Mouse (Mus musculus) heart, embryonic 14.5 days (tissue): ENCODE measurements around the gene Ugt1a2. TPM values are rescaled to one million over a fixed set of nuclear protein-coding genes. Genes with fewer than 3 reads are reported as not detected.

Source experiments
- ATAC-seq: fragments of 200-750 bp; cut with Nextera tagmentation; 2 replicates; pipeline ENCODE4 v1.8.0; 2017; ENCODE audit warnings: low read depth, moderate TSS enrichment; ENCODE audit not compliant: insufficient number of reproducible peaks, insufficient read depth, low FRiP score
- H3K27ac ChIP-seq, 2 experiments: fragments of 200-500 bp in 1 of 2; fragments of 300-500 bp in 1 of 2; sonication (generic) in 1 of 2; replicated peaks in 1 of 2; 2 replicates each; pipeline ENCODE4 v1.5.1; 2012 to 2014; ENCODE audit warnings: low read depth in 2 of 2, low read length in 2 of 2, control low read depth in 1 of 2, mild to moderate bottlenecking in 1 of 2, mixed read lengths in 1 of 2; ENCODE audit not compliant: control insufficient read depth in 1 of 2, insufficient read depth in 1 of 2
- H3K27me3 ChIP-seq: fragments of 300-500 bp; sonication (generic); 2 replicates; pipeline ENCODE4 v1.6.1; 2014; ENCODE audit warnings: mild to moderate bottlenecking, low read length, control low read depth; ENCODE audit not compliant: control insufficient read depth, insufficient read depth
- H3K36me3 ChIP-seq: fragments of 300-500 bp; sonication (generic); 2 replicates; pipeline ENCODE4 v1.6.1; 2014; ENCODE audit warnings: mild to moderate bottlenecking, control low read depth, low read length, mixed read lengths; ENCODE audit not compliant: control insufficient read depth, insufficient read depth
- H3K4me1 ChIP-seq, 2 experiments: fragments of 200-500 bp in 1 of 2; fragments of 300-500 bp in 1 of 2; sonication (generic) in 1 of 2; 2 replicates each; pipeline ENCODE4 v1.6.1; 2012 to 2014; ENCODE audit warnings: low read length in 2 of 2, control low read depth in 1 of 2, mixed read lengths in 1 of 2; ENCODE audit not compliant: control insufficient read depth in 2 of 2, insufficient read depth in 2 of 2
- H3K4me2 ChIP-seq: fragments of 300-500 bp; sonication (generic); 2 replicates; pipeline ENCODE4 v1.6.1; 2014; ENCODE audit warnings: mild to moderate bottlenecking, low read length
- H3K4me3 ChIP-seq, 2 experiments: fragments of 200-500 bp in 1 of 2; fragments of 300-500 bp in 1 of 2; sonication (generic) in 1 of 2; 2 replicates each; pipeline ENCODE4 v1.5.1; 2012 to 2014; ENCODE audit warnings: low read length in 2 of 2, mild to moderate bottlenecking in 2 of 2, control low read depth in 1 of 2, low read depth in 1 of 2, moderate library complexity in 1 of 2; ENCODE audit not compliant: control insufficient read depth in 1 of 2, insufficient read depth in 1 of 2
- H3K9ac ChIP-seq: fragments of 300-500 bp; sonication (generic); 2 replicates; pipeline ENCODE4 v1.6.1; 2014; ENCODE audit warnings: mild to moderate bottlenecking, low read length
- H3K9me3 ChIP-seq: fragments of 300-500 bp; sonication (generic); 2 replicates; pipeline ENCODE4 v1.6.1; 2016; ENCODE audit warnings: low read length, control low read depth; ENCODE audit not compliant: control insufficient read depth
- WGBS: fragments of 180-500 bp; shearing (Covaris S2); extraction: QIAGEN DNeasy Blood & Tissue Kit; methylation state at CpG from one replicate; pipeline ENCODE4 v1.1.7; 2014; 5-methylcytosine and 5-hydroxymethylcytosine counted together
- polyA plus RNA-seq: library from polyadenylated mRNA; unstranded; fragments of >200 nt; fragmentation: Nextera tagmentation; extraction: Ambion mirVana; gene quantifications from 2 replicates; pipeline ENCODE4 v1.2.1, GENCODE M21; 2014

The Ugt1a2 gene
- polyA plus RNA-seq, 1 experiment from 2014 or later: not detected

GRCm38 (mm10) chr1:88245881-88246280, 45.5 kb downstream of the Ugt1a2 start:
- H3K9me3 ChIP-seq: peaks cover 94% of the 10 kb centered on the region
- H3K4me3 ChIP-seq: no peak overlapping the region
- H3K9ac ChIP-seq: no peak overlapping the region
- 75% methylated on average over 6 of the region's 6 CpGs for WGBS
- H3K4me1 ChIP-seq: no peaks in the 10 kb centered on the region
- H3K27ac ChIP-seq: no peak overlapping the region
- no peak for ATAC-seq
- H3K27me3 ChIP-seq: no peaks in the 10 kb centered on the region
- no peak overlapping the region for H3K4me2 ChIP-seq
- no peaks in the 10 kb centered on the region for H3K36me3 ChIP-seq

GRCm38 (mm10) chr1:88246386-88246785, 46.0 kb downstream of the Ugt1a2 start:
- Histone ChIP-seq H3K27me3 (no peaks in the 10 kb centered on the region), H3K4me2 (no peak overlapping the region), H3K9me3 (peaks cover 94% of the 10 kb centered on the region), H3K4me3 (no peak overlapping the region), H3K9ac (no peak overlapping the region), H3K27ac (no peak overlapping the region), H3K36me3 (no peaks in the 10 kb centered on the region), H3K4me1 (no peaks in the 10 kb centered on the region)
- no peak for ATAC-seq
- WGBS: 40% methylated on average over 6 of the region's 6 CpGs

GRCm38 (mm10) chr1:88247660-88248059, 47.3 kb downstream of the Ugt1a2 start:
- Histone ChIP-seq H3K27ac (no peak overlapping the region), H3K4me3 (no peak overlapping the region), H3K36me3 (no peaks in the 10 kb centered on the region), H3K27me3 (no peaks in the 10 kb centered on the region), H3K9me3 (peaks cover 92% of the 10 kb centered on the region), H3K4me1 (no peaks in the 10 kb centered on the region), H3K4me2 (no peak overlapping the region), H3K9ac (no peak overlapping the region)
- no peak for ATAC-seq
- WGBS: 42% methylated on average over 2 of the region's 2 CpGs

- no peak for ATAC-seq
- H3K27me3 ChIP-seq: no peaks in the 10 kb centered on the region
- H3K36me3 ChIP-seq: no peaks in the 10 kb centered on the region
- no peak overlapping the region for H3K4me2 ChIP-seq
- 59% methylated on average over 4 of the region's 4 CpGs for WGBS
- no peak overlapping the region for H3K27ac ChIP-seq
- peaks cover 94% of the 10 kb centered on the region for H3K9me3 ChIP-seq
- H3K4me1 ChIP-seq: no peaks in the 10 kb centered on the region
- no peak overlapping the region for H3K9ac ChIP-seq
- no peak overlapping the region for H3K4me3 ChIP-seq
These were observed 48.3 kb downstream of the Ugt1a2 start for GRCm38 (mm10) chr1:88248658-88249057.

- Histone ChIP-seq H3K27ac (no peak overlapping the region), H3K27me3 (no peaks in the 10 kb centered on the region), H3K4me1 (no peaks in the 10 kb centered on the region), H3K36me3 (no peaks in the 10 kb centered on the region), H3K9ac (no peak overlapping the region), H3K4me2 (no peak overlapping the region), H3K4me3 (no peak overlapping the region), H3K9me3 (peaks cover 95% of the 10 kb centered on the region)
- ATAC-seq: no peak
- WGBS: 69% methylated on average over 7 of the region's 7 CpGs
These were observed 49.2 kb downstream of the Ugt1a2 start for GRCm38 (mm10) chr1:88249596-88249995.

- ATAC-seq: no peak
- Histone ChIP-seq H3K9ac (no peak overlapping the region), H3K4me1 (no peaks in the 10 kb centered on the region), H3K4me3 (no peak overlapping the region), H3K36me3 (no peaks in the 10 kb centered on the region), H3K9me3 (peaks cover 95% of the 10 kb centered on the region), H3K27ac (no peak overlapping the region), H3K4me2 (no peak overlapping the region), H3K27me3 (no peaks in the 10 kb centered on the region)
- 70% methylated on average over 5 of the region's 5 CpGs for WGBS
These were observed 49.6 kb downstream of the Ugt1a2 start for GRCm38 (mm10) chr1:88250023-88250422.

GRCm38 (mm10) chr1:88253106-88253505, 52.7 kb downstream of the Ugt1a2 start:
- H3K4me2 ChIP-seq: no peak overlapping the region
- H3K9me3 ChIP-seq: peaks cover 87% of the 10 kb centered on the region
- 70% methylated on average over 8 of the region's 8 CpGs for WGBS
- H3K27me3 ChIP-seq: no peaks in the 10 kb centered on the region
- H3K4me3 ChIP-seq: no peak overlapping the region
- no peaks in the 10 kb centered on the region for H3K4me1 ChIP-seq
- no peak for ATAC-seq
- H3K9ac ChIP-seq: no peak overlapping the region
- H3K27ac ChIP-seq: no peak overlapping the region
- H3K36me3 ChIP-seq: no peaks in the 10 kb centered on the region

GRCm38 (mm10) chr1:88253540-88253939, 53.1 kb downstream of the Ugt1a2 start:
- no peak for ATAC-seq

More at GRCm38 (mm10) chr1:88253540-88253939, 53.1 kb downstream of the Ugt1a2 start:
- H3K27me3 ChIP-seq: no peaks in the 10 kb centered on the region
- 61% methylated on average over 6 of the region's 6 CpGs for WGBS
- H3K9ac ChIP-seq: no peak overlapping the region
- no peaks in the 10 kb centered on the region for H3K4me1 ChIP-seq
- no peak overlapping the region for H3K27ac ChIP-seq
- no peak overlapping the region for H3K4me3 ChIP-seq
- H3K9me3 ChIP-seq: peaks cover 82% of the 10 kb centered on the region
- H3K4me2 ChIP-seq: no peak overlapping the region
- H3K36me3 ChIP-seq: no peaks in the 10 kb centered on the region
